Mouse (Mus musculus): Measurements from ENCODE around the gene Atp6v0a1.

Gene Atp6v0a1

DNA sequence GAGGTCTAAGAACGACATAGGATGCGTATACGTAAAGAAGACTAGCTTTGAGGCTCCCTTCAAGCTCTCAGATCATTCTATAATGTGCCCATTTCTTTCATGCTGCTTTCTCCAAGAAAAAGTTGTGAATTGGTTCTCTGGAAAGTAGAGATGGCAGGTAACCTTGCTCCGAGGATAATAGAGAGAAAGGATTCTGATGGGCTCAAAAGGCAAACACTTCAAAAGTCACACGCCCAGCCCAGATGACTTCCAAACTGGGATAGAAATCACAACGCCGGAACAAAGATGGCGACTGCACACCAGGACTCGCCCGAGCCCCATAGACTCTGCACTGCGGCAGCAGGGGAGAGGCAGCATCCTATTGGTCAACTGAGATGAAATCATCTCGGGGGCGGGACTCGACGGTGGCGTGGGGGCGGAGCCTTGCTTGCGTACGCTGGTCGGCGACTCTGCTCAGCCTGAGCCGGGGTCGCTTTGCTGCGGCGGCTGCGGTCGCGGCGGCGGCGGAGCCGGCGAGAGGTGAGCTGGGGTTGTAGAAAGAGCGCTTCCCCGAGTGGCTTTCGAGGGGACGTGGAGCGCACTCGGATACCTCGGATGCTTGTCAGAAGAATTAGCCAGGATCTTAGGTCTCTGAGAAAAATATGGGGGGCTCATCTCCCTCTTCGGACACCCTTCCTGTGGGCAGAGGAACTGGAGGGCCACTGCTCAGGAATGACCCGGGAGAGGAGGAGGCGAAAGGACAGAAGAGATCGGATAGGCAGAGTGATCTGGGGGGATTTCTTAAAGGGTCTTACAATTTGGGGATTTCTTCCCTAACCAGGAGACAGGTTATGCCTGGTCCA is at the start of gene Atp6v0a1:
Gene Atp6v0a1, plus strand, starts transcription at position 407 of the 842 bp plus-strand sequence.
- DNase-seq (ENCODE audit: low read depth), result peak; percentile 97

DNA sequence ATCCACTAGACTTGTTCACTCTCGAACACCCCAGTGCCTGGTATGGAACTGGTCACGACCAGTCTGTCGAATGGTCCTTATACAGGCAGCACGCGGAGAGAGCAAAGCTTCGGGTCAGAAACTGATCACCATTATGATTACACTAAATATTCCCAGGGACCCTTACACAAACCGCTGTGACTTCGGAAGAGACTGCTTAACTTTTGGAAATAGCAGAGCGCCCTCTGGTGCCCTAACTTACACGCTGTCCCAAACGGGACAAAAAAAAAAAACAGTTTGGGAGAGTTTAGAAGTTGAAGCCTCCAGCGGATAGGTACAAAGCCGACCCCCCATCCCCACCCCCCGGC is 49.8 kb upstream of the Atp6v0a1 start:
- DNase-seq (ENCODE audit: low read depth), result peak; percentile 84

DNA sequence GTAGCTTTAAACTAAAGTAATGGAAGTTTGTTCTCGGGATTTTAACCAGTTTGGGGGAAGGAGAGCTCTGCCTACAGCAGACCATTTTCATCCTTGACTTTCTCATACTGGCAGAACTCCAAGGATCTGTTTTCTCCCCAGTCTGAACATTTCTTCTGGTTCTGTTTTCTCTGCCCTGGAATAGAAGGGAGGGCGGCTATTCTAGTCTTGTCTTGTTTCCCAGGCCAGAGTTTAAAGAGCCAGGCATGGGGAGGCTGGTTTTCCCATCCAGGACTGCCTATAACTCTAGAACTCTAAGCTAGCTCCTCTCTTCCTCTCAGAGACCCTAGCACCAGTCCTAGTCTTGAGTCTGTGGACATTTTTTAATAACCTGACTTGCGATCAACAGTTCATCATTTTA is 49.4 kb upstream of the Atp6v0a1 start:
- no peak for DNase-seq (ENCODE audit: low read depth)

GRCm38 (mm10) chr11:100960540-100960939 is 48.7 kb upstream of the Atp6v0a1 start:
- DNase-seq (ENCODE audit: low read depth), result no peak

DNA sequence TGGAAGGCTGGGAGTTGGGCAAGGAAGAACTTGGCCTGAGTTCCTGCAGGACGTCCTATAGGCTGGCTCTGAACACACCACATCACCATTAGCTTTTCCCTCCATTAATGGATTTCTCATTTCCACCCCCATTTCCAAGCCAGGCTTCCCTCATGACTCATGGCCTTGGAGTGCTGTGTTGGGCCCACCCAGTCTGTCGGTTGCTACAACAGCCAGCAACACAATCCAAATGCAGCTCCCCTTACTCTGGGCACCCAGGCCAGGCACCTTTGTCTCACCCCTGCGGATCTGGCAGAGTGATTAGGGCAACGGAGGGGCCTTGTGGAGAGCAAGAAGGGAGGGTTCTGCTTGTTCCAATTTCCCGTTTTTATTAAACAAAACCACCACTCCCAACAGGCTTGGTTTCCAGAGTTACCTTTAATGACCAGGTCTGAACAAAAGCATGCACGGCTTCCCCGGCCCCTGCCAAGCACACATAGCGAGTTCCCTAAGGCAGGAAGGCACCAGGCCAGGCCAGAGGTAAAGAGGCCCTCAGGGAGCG is 46.8 kb upstream of the Atp6v0a1 start:
- DNase-seq (ENCODE audit: low read depth), result no peak

GRCm38 (mm10) chr11:100963647-100964046 is 45.6 kb upstream of the Atp6v0a1 start:
- DNase-seq (ENCODE audit: low read depth), result no peak

DNA sequence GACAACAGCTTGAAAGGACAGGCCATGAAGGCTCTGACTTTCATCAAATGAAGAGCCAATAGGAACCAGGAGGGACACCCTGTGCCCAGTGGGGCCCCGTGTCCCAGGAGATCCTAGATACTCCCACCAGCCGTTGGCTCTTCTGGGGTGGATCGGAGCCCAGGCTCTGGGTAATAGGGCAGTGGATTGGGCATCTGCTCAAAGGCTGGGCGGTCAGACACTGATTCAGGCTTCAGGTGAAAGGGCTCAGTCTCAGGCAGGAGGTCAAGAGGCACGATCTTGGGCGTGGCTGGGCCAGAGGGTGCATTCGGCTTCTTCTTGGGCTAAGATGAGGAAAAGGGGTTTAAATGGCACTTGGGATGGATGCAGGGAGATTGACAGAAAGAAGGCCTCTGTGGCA is 45.1 kb upstream of the Atp6v0a1 start:
- DNase-seq (ENCODE audit: low read depth), result no peak

DNA sequence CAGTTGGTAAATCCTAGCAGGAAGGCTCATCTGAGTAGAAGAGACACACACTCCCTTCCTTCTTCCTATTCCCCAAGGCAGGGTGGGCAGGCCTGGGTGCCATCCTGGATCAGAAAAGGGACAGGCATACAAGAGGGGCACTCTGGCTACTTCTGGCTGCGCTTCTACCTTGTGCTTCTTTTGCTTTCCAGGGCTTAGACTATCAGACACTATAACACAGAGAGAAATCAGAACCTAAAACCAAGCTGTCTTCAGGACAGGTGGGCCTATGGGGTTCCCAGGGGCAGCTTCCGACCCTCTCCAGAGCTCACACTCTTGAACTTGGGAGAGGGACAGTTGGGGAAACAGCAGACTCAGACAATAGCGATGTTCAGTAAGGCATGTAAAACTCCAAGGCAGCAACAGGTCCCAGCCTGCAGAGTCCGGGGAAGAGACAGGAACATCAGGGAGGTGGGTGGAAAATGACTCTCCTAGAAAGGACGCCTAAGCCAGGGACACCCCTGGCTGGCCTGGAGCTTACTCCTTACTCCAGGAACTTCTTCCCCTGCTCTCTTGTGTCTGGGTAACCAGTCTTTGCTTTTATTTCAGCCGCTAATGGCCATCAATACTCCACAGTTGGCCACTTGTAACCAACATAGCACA is 44.2 kb upstream of the Atp6v0a1 start:
- DNase-seq (ENCODE audit: low read depth), result no peak

DNA sequence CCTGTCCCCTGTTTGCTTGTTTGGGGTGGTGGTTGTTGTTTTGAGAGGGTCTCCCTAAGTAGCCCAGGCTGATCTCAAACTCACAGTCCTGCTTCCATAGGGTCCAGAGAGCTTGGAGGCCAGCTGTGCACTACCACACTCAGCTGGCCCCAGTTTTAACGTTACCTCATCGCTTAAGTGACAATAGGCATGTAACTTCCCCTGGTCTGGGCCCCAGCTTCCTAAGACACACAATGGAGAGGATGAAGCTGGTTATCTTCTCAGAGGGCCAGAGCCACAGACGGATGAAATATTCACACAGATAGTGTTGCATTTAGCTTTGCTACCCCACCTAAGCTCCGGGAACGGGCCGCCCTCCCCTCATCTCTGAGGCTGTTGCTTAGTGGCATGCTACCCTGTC is 43.5 kb upstream of the Atp6v0a1 start:
- no peak for DNase-seq (ENCODE audit: low read depth)

DNA sequence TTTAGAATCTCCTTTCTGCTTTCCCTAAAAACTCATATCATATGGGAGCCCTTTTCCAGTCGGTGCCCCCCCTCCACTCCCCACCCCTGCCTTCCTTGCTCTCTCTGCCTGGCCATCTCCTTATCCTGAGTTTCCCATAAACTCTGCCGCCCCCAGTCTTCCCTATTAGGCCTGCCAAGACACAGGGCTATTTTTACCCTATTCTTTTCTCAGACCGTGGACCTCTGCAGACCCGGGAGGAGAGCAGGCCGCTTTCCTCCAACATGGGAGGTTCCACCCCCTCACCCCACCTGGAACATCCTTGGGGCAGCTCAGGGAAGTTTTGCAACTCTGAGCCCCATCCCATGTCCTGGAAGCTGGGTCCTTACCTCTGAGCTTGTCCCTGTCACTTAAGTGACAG is 41.9 kb upstream of the Atp6v0a1 start:
- no peak for DNase-seq (ENCODE audit: low read depth)

- DNase-seq (ENCODE audit: low read depth), result no peak
These were observed 41.3 kb upstream of the Atp6v0a1 start for GRCm38 (mm10) chr11:100967881-100968420.

DNA sequence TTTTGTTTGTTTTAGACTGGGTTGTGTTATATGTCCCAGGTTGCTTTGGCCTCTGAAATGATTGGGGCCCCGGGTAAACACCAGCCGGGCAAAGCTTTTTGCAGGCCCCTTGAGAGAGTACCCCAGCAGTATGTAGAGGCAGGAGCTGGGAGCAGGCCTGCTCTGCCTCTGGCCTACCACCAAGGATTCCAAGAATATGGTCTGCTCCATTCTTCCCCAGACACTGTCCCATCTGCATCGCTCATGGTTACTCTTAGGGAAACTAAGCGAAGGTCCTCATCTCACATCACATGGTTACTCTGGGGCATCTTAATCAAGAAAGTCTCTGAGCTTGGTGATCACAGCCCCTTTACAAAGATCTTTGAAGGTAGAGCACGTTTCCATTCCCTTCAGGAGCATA is 40.8 kb upstream of the Atp6v0a1 start:
- no peak for DNase-seq (ENCODE audit: low read depth)

DNA sequence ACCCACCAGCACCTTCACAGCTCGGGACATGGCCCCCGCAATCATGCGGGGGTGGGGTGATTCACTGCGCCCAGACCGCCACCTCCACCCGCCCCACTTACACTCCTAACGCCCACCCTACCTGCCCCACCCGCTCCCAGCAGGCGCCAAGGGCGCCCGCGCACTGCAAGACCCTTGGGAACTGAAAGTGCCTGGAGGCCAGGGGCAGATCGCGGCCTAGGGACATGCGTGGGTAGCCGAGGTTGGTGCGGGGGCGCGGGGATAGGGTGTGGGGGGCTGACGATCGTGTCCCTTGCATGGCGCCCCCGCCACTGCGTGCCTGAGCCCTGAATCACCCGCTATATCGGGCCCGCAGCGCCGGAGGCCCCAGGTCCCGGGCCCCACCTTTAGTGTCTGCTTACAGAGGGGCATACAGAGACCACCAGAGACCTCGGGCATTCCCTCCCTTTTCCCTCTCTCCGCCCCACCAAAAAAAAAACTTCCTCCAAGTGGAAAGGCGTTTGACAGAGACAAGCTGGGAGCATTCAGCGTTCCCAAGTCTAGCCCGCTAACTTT is 40.0 kb upstream of the Atp6v0a1 start:
- no peak for DNase-seq (ENCODE audit: low read depth)

DNA sequence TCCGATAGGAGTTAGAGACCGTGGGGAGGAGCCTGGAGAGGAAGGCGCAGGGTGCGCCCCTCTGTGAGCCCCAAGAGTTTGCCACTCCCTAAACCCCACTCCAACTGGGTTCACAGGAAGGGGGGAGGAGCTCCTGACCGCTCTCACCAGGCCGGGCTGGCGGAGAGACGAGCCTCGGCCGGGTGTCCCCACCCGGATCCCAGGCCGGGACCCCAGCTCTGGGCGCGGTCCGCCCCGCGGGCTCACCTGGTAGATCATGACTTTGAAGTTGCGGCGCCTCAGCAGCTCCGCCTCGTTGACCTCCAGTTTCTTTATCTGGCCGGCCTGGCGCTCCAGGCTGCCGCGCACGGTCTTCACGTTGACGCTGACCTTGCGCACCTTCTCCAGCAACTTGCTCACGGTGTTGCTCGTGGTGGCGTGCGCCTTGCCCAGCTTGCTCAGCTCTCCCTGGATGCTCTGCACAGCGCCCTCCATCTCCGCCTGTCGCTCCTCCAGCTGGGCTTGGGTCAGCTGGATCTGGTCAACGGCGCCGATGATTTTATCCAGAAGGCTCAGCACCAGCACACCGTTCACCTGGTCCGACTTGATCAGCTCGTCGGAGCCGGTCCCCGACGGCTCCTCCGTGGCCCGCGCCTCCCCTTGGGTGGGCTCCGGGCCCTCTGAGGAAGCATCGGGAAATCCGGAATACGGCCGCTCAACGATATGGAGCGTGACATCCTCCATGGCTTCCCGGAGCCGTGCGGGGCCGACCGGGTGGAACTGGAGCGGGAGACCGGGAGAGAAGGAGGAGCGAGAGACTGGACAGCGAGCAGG is 39.3 kb upstream of the Atp6v0a1 start:
- peak; percentile 43 for DNase-seq (ENCODE audit: low read depth)

- DNase-seq (ENCODE audit: low read depth), result no peak
These were observed 38.7 kb upstream of the Atp6v0a1 start, which contains the start of gene Cavin1 for GRCm38 (mm10) chr11:100970557-100970937. Cavin1 (minus strand) TSS chr11:100970887.

GRCm38 (mm10) chr11:100971455-100971854 is 37.8 kb upstream of the Atp6v0a1 start:
- no peak for DNase-seq (ENCODE audit: low read depth)

- no peak for DNase-seq (ENCODE audit: low read depth)
These were observed 36.0 kb upstream of the Atp6v0a1 start for GRCm38 (mm10) chr11:100973245-100973644.

DNA sequence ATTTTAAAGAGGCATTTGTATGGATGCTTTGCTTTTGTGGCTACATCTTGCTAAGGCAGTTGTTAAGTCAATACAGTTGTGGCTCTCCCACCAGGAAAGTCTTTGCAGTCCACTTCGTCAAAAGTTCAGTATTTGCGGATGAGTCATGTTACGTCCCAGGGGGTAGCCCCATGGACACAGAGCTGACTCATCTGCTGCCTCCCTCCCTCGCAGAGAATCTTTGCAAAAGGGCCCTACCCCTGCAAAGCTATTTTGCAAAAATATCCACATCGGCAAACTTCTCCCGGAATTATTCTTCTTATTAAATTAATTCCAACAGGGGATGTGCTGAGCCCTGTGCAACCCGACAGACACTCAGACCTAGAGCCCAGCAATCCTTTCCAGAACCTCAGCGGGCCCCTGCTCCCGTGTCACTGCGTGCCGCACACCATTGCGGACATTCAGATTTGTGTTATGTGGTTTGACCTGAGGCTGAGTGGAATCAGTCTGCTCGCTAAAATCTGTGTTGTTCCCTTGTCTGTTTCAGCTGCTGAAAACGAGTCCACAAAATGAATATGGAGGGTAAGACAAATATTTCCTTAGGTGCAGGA is 34.8 kb upstream of the Atp6v0a1 start:
- no peak for DNase-seq (ENCODE audit: low read depth)

GRCm38 (mm10) chr11:100975241-100975640 is 34.0 kb upstream of the Atp6v0a1 start:
- DNase-seq (ENCODE audit: low read depth), result no peak

DNA sequence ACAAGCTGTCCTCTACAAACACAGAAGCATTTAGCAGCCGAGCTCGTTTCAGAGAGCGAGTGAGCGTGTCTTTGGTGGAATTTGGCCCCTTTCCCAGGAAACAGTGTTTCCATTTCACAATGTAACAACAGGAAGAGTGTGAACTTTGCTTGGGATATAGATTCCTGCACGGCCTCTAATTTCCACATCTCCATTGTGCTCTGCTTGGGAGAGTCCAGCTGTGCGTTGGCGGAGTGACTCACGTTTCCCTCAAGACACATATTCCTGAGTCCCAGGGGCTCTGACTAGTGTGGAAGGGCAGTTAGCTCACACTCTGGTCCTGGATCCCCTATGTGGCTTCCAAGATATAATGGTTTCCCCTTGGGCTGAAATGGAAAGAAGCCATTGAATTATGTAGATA is 29.4 kb upstream of the Atp6v0a1 start:
- no peak for DNase-seq (ENCODE audit: low read depth)

DNA sequence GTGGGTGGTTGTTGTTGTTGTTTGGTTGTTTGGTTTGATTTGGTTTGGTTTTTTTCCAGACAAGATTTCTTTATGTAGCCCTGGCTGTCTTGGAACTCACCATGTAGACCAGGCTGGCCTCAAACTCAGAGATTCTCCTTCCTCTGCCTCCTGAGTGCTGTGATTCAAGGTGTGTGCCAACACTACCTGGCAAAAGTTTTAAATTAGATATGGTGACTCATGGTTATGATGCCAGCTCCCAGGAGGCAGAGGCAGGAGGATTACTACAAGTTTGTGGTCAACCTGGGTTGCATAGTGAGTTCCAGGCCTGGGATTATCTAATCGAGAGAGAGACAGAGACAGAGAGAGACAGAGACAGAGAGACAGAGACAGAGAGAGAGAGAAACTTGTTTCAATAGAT is 28.8 kb upstream of the Atp6v0a1 start:
- no peak for DNase-seq (ENCODE audit: low read depth)

DNA sequence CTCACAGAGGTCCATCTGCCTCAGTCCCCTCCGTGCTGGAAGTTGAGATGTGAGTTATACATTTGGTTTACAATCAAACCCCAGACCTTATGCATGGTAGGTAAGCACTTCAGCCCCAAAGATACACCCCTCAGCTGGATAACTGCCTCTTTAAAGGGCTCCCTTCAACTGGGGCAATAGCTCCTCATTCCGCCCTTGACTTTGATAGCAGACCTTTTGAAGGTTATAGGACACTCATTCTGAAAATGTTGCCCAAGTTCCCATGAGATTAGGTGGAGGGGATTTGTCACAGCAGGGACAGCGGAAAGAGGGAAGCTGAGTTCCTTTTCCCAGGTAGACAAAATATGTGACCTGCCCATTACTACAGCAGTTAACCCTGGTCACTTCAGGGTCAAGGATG is 28.0 kb upstream of the Atp6v0a1 start:
- DNase-seq (ENCODE audit: low read depth), result no peak

Measured in induced T-regulatory cell, adult 2 months (primary cell).